Mouse (Mus musculus) embryonic facial prominence, embryonic 12.5 days (tissue): ENCODE data around the gene Chst11. TPM values are rescaled to one million over a fixed set of nuclear protein-coding genes. Genes with fewer than 3 reads are reported as not detected.
"Not testable (repeated sequence)": the region's sequence is repeated elsewhere in the genome, so short reads cannot be mapped to it uniquely, and the experiment has no call there.

Experiments used
- ATAC-seq: fragments of 200-750 bp; cut with Nextera tagmentation; 2 replicates; pipeline ENCODE4 v1.8.0; 2017; ENCODE audit not compliant: insufficient number of reproducible peaks, insufficient read depth, low FRiP score, low TSS enrichment
- H3K27ac ChIP-seq: fragments of 300-500 bp; sonication (generic); 2 replicates; pipeline ENCODE4 v1.5.1; 2016; ENCODE audit warnings: mild to moderate bottlenecking
- H3K27me3 ChIP-seq: fragments of 300-500 bp; sonication (generic); 2 replicates; pipeline ENCODE4 v1.6.1; 2016; ENCODE audit warnings: mild to moderate bottlenecking, moderate library complexity
- H3K36me3 ChIP-seq: fragments of 300-500 bp; sonication (generic); 2 replicates; pipeline ENCODE4 v1.6.1; 2016; ENCODE audit warnings: mild to moderate bottlenecking
- H3K4me1 ChIP-seq: fragments of 300-500 bp; sonication (generic); 2 replicates; pipeline ENCODE4 v1.6.1; 2016
- H3K4me2 ChIP-seq: fragments of 300-500 bp; sonication (generic); replicated peaks from 2 replicates; pipeline ENCODE4 v1.6.1; 2016; ENCODE audit warnings: mild to moderate bottlenecking, moderate library complexity
- H3K4me3 ChIP-seq: fragments of 300-500 bp; sonication (generic); 2 replicates; pipeline ENCODE4 v1.5.1; 2016; ENCODE audit warnings: mild to moderate bottlenecking
- H3K9ac ChIP-seq: fragments of 300-500 bp; sonication (generic); 2 replicates; pipeline ENCODE4 v1.6.1; 2016; ENCODE audit warnings: mild to moderate bottlenecking, moderate library complexity
- H3K9me3 ChIP-seq: fragments of 300-500 bp; sonication (generic); 2 replicates; pipeline ENCODE4 v1.6.1; 2016; ENCODE audit warnings: mild to moderate bottlenecking, moderate library complexity
- WGBS: fragments of 180-500 bp; shearing (Covaris S2); methylation state at CpG from one replicate; pipeline ENCODE4 v1.1.7; 2016; 5-methylcytosine and 5-hydroxymethylcytosine counted together
- polyA plus RNA-seq: library from polyadenylated mRNA; unstranded; fragments of >200 nt; fragmentation: Nextera tagmentation; extraction: Ambion mirVana; gene quantifications from 2 replicates; pipeline ENCODE4 v1.2.1, GENCODE M21; 2016

Gene Chst11
- polyA plus RNA-seq, 1 experiment from 2014 or later = 2.4 TPM

DNA sequence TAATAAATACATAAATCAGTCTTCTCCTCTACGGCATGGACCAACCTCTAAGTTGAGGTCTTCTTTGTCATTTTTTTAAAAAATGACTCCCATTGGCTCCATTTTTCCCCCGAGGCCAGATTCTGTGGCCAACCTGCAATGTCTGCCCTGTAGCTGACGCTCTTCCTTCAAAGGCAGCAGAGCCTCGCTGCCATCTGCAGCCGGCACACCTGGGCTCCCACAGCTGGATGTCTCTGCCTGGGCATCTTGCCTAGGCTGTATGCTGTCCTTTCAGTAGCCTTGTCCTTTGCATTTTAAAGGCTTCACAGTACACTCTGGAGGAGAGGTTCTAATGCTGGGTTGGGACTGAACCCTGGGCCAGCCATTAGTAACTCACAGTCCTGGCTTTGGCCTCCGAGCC is 132.6 kb downstream of the Chst11 start:
- H3K27ac ChIP-seq = no peak overlapping the region
- H3K4me3 ChIP-seq = no peak overlapping the region
- peaks cover 9% of the 10 kb centered on the region for H3K4me1 ChIP-seq
- no peaks in the 10 kb centered on the region for H3K27me3 ChIP-seq
- H3K36me3 ChIP-seq = no peaks in the 10 kb centered on the region
- WGBS = 82% methylated on average over 6 of the region's 6 CpGs
- no peak for ATAC-seq
- H3K9me3 ChIP-seq = no peaks in the 10 kb centered on the region
- no peak overlapping the region for H3K4me2 ChIP-seq
- no peak overlapping the region for H3K9ac ChIP-seq

DNA sequence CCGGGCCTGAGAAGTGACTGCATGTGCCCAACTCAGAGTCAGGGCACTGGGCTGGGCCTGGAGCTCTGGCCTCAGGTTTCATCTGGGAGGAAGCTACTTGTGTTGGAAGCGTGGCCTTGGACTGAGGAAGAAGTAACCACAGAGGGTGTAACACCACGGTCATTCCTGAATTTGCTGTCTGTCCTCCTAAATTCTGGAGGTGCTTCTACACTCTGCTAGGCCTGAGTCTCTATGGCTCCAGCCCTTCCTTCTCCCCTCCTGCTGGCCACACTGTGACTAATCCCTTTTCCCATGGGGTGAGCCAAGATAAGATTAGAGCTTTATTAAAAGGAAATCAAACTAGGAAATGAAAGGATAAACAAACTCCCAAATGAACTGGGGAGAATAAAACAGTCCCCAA is 133.3 kb downstream of the Chst11 start:
- Histone ChIP-seq H3K4me1 (peaks cover 6% of the 10 kb centered on the region), H3K9ac (no peak overlapping the region), H3K36me3 (no peaks in the 10 kb centered on the region), H3K27me3 (no peaks in the 10 kb centered on the region), H3K27ac (no peak overlapping the region), H3K9me3 (no peaks in the 10 kb centered on the region), H3K4me3 (no peak overlapping the region), H3K4me2 (no peak overlapping the region)
- 55% methylated on average over 3 of the region's 3 CpGs for WGBS
- no peak for ATAC-seq

DNA sequence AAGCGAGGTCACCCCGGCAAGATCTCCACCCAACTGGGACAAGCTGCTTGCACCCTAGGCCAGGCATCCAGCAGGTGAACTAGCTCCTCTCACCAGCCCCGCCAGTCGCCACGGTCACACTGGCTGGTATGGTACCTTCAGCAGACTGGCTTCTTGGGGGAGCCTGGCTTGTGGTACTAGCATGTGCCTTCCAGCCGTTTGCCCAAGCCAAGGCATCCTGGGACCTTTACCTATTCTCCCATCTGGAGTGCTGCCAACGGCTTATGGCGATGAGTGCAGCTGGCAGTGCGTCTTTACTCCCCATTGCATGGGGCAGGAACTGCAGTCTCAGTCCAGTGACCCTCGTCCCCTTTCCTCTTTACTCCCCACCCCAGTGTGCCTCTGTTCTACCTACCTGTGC is 133.7 kb downstream of the Chst11 start:
- Histone ChIP-seq H3K4me2 (no peak overlapping the region), H3K9ac (no peak overlapping the region), H3K27ac (no peak overlapping the region), H3K36me3 (no peaks in the 10 kb centered on the region), H3K4me1 (peaks cover 6% of the 10 kb centered on the region), H3K9me3 (no peaks in the 10 kb centered on the region), H3K4me3 (no peak overlapping the region), H3K27me3 (no peaks in the 10 kb centered on the region)
- ATAC-seq = no peak
- 72% methylated on average over 10 of the region's 10 CpGs for WGBS

DNA sequence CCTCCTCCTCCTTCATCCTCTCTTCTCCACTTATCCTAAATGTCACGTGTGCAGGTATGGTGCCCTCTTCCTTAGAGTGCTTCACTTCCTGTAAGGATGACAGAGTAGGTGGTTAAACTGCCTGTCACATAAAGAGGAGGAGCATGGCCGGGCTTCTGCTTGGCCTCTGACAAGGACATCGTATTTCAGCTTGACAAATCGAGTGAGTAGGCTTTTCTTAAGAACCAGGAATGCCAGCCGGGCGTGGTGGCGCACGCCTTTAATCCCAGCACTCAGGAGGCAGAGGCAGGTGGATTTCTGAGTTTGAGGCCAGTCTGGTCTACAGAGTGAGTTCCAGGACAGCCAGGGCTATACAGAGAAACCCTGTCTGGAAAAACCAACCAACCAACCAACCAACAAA is 134.2 kb downstream of the Chst11 start:
- WGBS = 85% methylated on average over 8 of the region's 8 CpGs
- not testable (repeated sequence) for ATAC-seq, H3K4me3 ChIP-seq, H3K27me3 ChIP-seq, H3K4me1 ChIP-seq, H3K27ac ChIP-seq, H3K36me3 ChIP-seq, H3K9ac ChIP-seq, H3K9me3 ChIP-seq, H3K4me2 ChIP-seq

DNA sequence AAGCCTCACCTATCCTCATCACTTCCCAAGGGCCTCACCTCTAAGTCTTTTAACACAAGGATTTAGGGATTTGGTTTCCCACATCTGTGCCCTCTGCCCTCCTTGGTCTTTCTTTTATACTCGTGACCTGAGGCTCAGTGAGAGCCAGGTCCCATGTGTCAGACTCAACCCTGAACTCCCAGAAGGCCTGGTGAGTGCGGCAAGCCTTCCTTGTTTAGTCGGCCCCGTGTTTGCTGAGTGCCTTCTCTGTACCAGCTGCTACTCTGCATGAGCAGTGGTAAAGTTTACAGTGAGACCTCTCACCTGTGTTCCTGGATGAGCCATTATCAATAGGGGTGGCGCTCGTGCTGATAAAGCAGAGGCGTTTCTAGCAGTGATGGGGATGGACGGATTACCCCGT is 134.6 kb downstream of the Chst11 start:
- H3K9me3 ChIP-seq = no peaks in the 10 kb centered on the region
- no peaks in the 10 kb centered on the region for H3K36me3 ChIP-seq
- H3K27ac ChIP-seq = no peak overlapping the region
- 70% methylated on average over 9 of the region's 9 CpGs for WGBS
- no peak for ATAC-seq
- peaks cover 6% of the 10 kb centered on the region for H3K4me1 ChIP-seq
- no peak overlapping the region for H3K4me3 ChIP-seq
- no peak overlapping the region for H3K4me2 ChIP-seq
- H3K27me3 ChIP-seq = no peaks in the 10 kb centered on the region
- no peak overlapping the region for H3K9ac ChIP-seq

DNA sequence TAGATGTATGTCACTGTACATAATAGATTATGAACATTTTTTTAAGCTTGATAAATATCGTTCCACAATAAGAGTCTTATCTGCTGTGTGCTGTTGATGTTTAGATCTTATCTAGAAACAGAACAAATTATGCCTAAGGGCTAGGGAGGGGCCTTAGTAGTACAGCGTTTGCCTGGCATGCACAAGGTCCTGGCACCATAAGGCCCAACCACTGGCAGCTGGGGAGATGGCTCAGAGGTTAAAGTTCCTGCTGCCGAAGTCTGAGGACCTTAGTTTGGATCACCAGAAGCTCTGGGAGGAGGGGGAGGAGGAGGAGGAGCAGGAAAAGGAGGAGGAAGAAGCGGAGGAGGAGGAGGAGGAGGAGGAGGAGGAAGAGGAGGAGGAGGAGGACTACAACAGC is 135.6 kb downstream of the Chst11 start:
- Histone ChIP-seq H3K4me2 (no peak overlapping the region), H3K9ac (no peak overlapping the region), H3K36me3 (no peaks in the 10 kb centered on the region), H3K27ac (no peak overlapping the region), H3K4me1 (peaks cover 6% of the 10 kb centered on the region), H3K27me3 (no peaks in the 10 kb centered on the region), H3K9me3 (no peaks in the 10 kb centered on the region), H3K4me3 (no peak overlapping the region)
- WGBS = 59% methylated on average over 3 of the region's 4 CpGs
- ATAC-seq = no peak

DNA sequence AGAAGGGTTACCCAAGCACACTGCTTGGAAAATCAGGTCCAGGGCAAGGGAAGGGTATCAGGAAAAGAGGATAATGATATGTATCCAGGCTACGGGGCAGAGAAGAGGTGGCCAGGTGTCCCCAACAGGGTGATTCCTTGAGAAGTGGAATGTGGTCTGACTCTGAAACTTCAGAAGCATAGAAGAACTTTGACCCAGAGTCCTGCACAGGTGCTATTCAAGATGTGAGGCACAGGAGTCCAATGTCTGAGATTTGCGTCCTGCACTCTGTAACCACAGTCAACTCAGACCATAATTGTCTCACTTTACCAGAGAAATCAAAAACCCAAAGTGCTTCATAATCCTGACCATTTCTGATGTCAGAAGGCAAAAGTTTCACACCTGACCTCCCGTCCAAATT is 139.3 kb downstream of the Chst11 start:
- no peak overlapping the region for H3K27ac ChIP-seq
- no peaks in the 10 kb centered on the region for H3K36me3 ChIP-seq
- no peak overlapping the region for H3K4me2 ChIP-seq
- no peak for ATAC-seq
- H3K9ac ChIP-seq = no peak overlapping the region
- no peaks in the 10 kb centered on the region for H3K9me3 ChIP-seq
- H3K4me1 ChIP-seq = peaks cover 9% of the 10 kb centered on the region
- H3K4me3 ChIP-seq = no peak overlapping the region
- H3K27me3 ChIP-seq = no peaks in the 10 kb centered on the region
- 79% methylated on average over 3 of the region's 3 CpGs for WGBS

DNA sequence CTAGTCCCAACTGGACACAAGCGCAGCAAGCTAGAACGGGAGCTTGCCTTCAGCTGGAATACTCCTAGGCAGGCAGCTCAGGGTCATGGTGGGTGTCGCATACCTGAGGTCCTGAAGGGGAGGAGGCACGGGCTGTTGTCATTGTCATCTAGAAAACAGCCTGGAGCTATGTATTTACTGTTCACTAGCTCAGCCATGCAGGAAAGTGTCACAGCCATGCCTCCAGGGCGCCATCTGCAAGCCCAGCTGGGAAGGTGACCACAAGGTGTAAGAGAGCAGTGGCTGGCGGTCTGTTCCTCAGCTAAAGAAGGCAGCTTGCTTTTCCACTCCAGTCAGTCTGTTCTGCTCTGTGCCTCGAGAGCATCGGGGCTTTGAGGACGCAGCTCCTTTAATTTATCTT is 141.1 kb downstream of the Chst11 start:
- Histone ChIP-seq H3K36me3 (no peaks in the 10 kb centered on the region), H3K27me3 (no peaks in the 10 kb centered on the region), H3K9me3 (no peaks in the 10 kb centered on the region), H3K9ac (no peak overlapping the region), H3K27ac (no peak overlapping the region), H3K4me2 (no peak overlapping the region), H3K4me3 (no peak overlapping the region), H3K4me1 (peaks cover 18% of the 10 kb centered on the region)
- ATAC-seq = no peak
- 53% methylated on average over 9 of the region's 9 CpGs for WGBS

DNA sequence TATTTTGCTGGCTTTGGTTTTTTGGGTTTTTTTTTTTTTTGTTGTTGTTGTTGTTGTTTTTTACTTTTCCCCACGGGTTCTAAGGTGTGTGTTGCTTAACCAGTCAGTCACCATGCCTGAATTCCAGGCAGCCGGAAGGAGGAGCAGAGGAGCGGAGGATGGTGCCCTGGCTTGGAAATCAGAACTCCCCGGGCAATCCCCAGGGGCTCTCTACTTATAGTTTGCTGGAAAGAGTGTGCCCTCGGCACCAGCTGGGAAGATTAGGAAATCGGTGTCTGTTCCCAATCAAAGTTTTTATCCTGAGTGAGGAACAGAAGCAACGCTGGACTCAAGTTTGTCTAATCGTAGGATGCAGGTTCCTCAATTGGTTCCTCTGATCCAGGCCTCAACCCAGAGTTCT is 143.1 kb downstream of the Chst11 start:
- Histone ChIP-seq H3K9ac (no peak overlapping the region; the same call in 1 of the 2 replicates), H3K27ac (no peak overlapping the region)
- 38% methylated on average over 8 of the region's 8 CpGs for WGBS

DNA sequence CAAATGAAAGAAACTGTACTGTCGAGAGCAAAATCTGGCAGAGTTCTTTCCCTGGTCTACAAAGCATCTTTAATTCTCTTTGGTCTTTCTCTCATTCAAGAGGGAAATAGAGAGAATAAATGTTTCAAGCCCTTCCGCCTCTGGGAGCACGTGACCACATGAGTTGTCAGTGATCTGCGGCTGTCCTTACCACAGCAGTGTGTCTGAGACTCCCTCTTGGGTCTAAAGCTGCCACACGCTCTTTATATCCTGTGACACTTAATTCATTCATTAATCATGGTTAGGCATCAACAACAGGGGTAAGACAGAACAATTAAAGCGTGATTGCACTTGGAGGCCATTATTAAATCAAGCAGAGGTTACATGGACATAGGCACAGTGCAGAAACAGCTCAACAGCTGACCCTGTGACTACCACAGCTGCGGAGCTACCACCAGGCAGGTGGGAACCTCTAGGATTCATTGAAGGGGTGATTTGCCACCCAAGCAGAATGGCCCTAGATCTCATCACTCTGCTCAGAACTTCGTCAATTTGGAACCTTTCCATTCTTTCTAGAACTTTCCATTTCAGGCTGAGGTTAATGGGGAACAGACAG is 144.4 kb downstream of the Chst11 start:
- 80% methylated on average over 8 of the region's 8 CpGs for WGBS
- H3K4me1 ChIP-seq = peaks cover 35% of the 10 kb centered on the region
- ATAC-seq = no peak

More for the DNA sequence above, 143.1 kb downstream of the Chst11 start:
- Histone ChIP-seq H3K4me1 (peaks cover 23% of the 10 kb centered on the region), H3K9me3 (no peaks in the 10 kb centered on the region), H3K36me3 (no peaks in the 10 kb centered on the region), H3K4me2 (no peak overlapping the region), H3K27me3 (no peaks in the 10 kb centered on the region), H3K4me3 (no peak overlapping the region)
- ATAC-seq = no peak

DNA sequence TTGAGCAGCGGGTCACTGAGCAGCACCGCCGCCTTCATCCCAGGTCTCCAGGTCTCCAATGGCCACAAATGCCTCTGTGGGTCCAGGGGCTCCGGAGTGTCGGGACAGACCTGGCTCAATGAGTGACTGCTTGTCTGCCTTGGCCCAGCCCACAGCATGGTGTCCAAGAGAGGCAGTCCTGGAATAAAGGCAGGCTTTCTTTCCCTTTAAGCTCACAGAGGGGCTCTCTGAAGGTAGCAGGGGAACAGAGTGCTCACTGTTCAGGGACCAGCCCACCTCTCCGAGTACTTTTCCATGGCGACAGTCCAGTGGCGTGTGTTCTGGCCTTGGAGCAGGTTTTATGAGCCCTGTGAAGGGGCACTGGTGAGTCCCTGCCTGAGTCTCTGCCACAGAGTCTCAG is 145.3 kb downstream of the Chst11 start:
- Histone ChIP-seq H3K36me3 (no peaks in the 10 kb centered on the region), H3K4me1 (peaks cover 43% of the 10 kb centered on the region), H3K9me3 (no peaks in the 10 kb centered on the region), H3K27me3 (no peaks in the 10 kb centered on the region), H3K27ac (peak overlapping the region; percentile 46), H3K4me3 (no peak overlapping the region), H3K9ac (no peak overlapping the region), H3K4me2 (no peak overlapping the region)
- WGBS = 29% methylated on average over 8 of the region's 8 CpGs
- ATAC-seq = no peak; the same call in 1 of the 2 replicates

More for the DNA sequence above, 144.4 kb downstream of the Chst11 start:
- Histone ChIP-seq H3K9me3 (no peaks in the 10 kb centered on the region), H3K9ac (no peak overlapping the region), H3K4me2 (no peak overlapping the region), H3K27ac (peak overlapping the region; percentile 61; the same call in 1 of the 2 replicates), H3K27me3 (no peaks in the 10 kb centered on the region), H3K4me3 (no peak overlapping the region), H3K36me3 (no peaks in the 10 kb centered on the region)

DNA sequence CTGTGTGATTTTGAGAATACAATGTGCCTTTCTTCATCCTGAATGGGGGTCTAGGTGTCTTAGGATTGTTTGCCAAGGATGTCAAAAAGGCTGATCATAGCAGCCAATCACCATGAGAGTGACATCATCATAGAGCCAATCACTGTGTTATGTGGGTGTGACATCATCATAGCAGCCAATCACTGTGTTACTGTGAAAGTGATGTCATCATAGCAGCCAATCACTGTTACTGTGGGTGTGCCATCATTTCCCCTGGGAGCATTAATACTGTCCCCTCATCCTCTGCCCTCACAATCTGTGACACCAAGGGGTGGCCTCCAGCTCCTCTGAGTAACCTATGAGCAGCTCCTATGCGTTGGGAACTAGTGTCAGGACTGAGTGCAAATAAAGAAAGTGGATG is 146.6 kb downstream of the Chst11 start:
- 97% methylated on average over 1 of the region's 1 CpGs for WGBS
- no peaks in the 10 kb centered on the region for H3K27me3 ChIP-seq
- H3K27ac ChIP-seq = no peak overlapping the region
- peaks cover 43% of the 10 kb centered on the region for H3K4me1 ChIP-seq
- no peak overlapping the region for H3K4me2 ChIP-seq
- H3K36me3 ChIP-seq = no peaks in the 10 kb centered on the region
- H3K4me3 ChIP-seq = no peak overlapping the region
- H3K9me3 ChIP-seq = no peaks in the 10 kb centered on the region
- H3K9ac ChIP-seq = no peak overlapping the region
- no peak for ATAC-seq
